Mouse (Mus musculus): ENCODE measurements around the gene Scn9a.

- TF ChIP-seq CTCF (IDR thresholded peaks at IDR 0.05; ENCODE audit: borderline replicate concordance, insufficient read depth, low read length) (no peak), POLR2A (IDR thresholded peaks at IDR 0.05; ENCODE audit: low read depth, low read length) (no peak)
Measured at GRCm38 (mm10) chr2:66494556-66494955, 140.2 kb downstream of the Scn9a start.
